Mouse (Mus musculus) heart, embryonic 13.5 days (tissue): ENCODE data around the gene St6galnac3. TPM values are rescaled to one million over a fixed set of nuclear protein-coding genes. Genes with fewer than 3 reads are reported as not detected.

Experiments
- ATAC-seq: fragments of 200-750 bp; cut with Nextera tagmentation; 2 replicates; pipeline ENCODE4 v1.8.0; 2017; ENCODE audit warnings: moderate TSS enrichment; ENCODE audit not compliant: insufficient number of reproducible peaks, low FRiP score, low TSS enrichment; ENCODE audit errors: extremely low read depth
- H3K27ac ChIP-seq: fragments of 300-500 bp; sonication (generic); replicated peaks from 2 replicates; pipeline ENCODE4 v1.5.1; 2015; ENCODE audit warnings: moderate library complexity, mild to moderate bottlenecking, inconsistent platforms
- H3K27me3 ChIP-seq: fragments of 300-500 bp; sonication (generic); replicated peaks from 2 replicates; pipeline ENCODE4 v1.6.1; 2015; ENCODE audit warnings: mild to moderate bottlenecking, inconsistent platforms
- H3K36me3 ChIP-seq: fragments of 300-500 bp; sonication (generic); 2 replicates; pipeline ENCODE4 v1.6.1; 2015; ENCODE audit warnings: mild to moderate bottlenecking, inconsistent platforms
- H3K4me1 ChIP-seq: fragments of 300-500 bp; sonication (generic); 2 replicates; pipeline ENCODE4 v1.6.1; 2015; ENCODE audit warnings: inconsistent platforms
- H3K4me2 ChIP-seq: fragments of 300-500 bp; sonication (generic); 2 replicates; pipeline ENCODE4 v1.6.1; 2015; ENCODE audit warnings: inconsistent platforms, mild to moderate bottlenecking, moderate library complexity
- H3K4me3 ChIP-seq: fragments of 300-500 bp; sonication (generic); 2 replicates; pipeline ENCODE4 v1.5.1; 2015; ENCODE audit warnings: moderate library complexity, mild to moderate bottlenecking, inconsistent platforms
- H3K9ac ChIP-seq: fragments of 300-500 bp; sonication (generic); 2 replicates; pipeline ENCODE4 v1.6.1; 2015; ENCODE audit warnings: inconsistent platforms, mild to moderate bottlenecking, moderate library complexity
- H3K9me3 ChIP-seq: fragments of 300-500 bp; sonication (generic); 2 replicates; pipeline ENCODE4 v1.6.1; 2016; ENCODE audit warnings: inconsistent platforms
- WGBS: fragments of 180-500 bp; shearing (Covaris S2); methylation state at CpG from one replicate; pipeline ENCODE4 v1.1.7; 2015; ENCODE audit warnings: mixed read lengths; 5-methylcytosine and 5-hydroxymethylcytosine counted together
- polyA plus RNA-seq: library from polyadenylated mRNA; unstranded; fragments of >200 nt; fragmentation: Nextera tagmentation; extraction: Ambion mirVana; gene quantifications from 2 replicates; pipeline ENCODE4 v1.2.1, GENCODE M21; 2015

The St6galnac3 gene
- polyA plus RNA-seq, 1 experiment from 2014 or later: 21.7 TPM

DNA sequence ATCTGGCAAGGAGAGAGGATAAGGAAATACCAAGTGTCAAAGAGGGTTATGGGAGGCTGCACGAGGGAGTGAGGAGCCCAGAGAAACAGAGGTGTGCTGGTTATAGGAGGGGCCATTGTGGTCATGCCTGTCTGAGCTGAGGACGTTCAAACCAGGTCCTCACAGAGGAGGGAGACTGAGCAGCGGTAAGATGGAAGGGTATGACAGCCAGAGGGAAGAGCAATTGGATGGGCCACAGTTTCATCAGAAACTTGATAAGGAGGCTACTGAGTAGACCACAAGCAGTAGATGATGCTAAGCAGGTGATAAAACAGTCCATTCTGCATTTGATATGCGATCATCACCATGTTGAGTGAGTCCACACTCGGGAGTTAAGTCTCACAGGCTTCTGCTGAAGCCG, 212.4 kb downstream of the St6galnac3 start:
- WGBS: 55% methylated on average over 6 of the region's 6 CpGs
- no peak overlapping the region for H3K27ac ChIP-seq
- H3K9me3 ChIP-seq: no peaks in the 10 kb centered on the region
- H3K4me2 ChIP-seq: no peak overlapping the region
- no peak overlapping the region for H3K9ac ChIP-seq
- peaks cover 45% of the 10 kb centered on the region for H3K4me1 ChIP-seq
- peaks cover 20% of the 10 kb centered on the region for H3K27me3 ChIP-seq
- H3K36me3 ChIP-seq: no peaks in the 10 kb centered on the region
- ATAC-seq: no peak
- no peak overlapping the region for H3K4me3 ChIP-seq

GRCm38 (mm10) chr3:153511151-153511580, 213.8 kb downstream of the St6galnac3 start:
- ATAC-seq: no peak
- H3K9me3 ChIP-seq: no peaks in the 10 kb centered on the region
- 0 out of 2 replicates have a peak, but pooled peaks cover 4% of the 10 kb centered on the region for H3K36me3 ChIP-seq
- no peak overlapping the region for H3K9ac ChIP-seq
- H3K27ac ChIP-seq: no peak overlapping the region
- H3K4me1 ChIP-seq: peaks cover 45% of the 10 kb centered on the region
- no peak overlapping the region for H3K4me3 ChIP-seq
- no peak overlapping the region for H3K4me2 ChIP-seq
- peaks cover 20% of the 10 kb centered on the region for H3K27me3 ChIP-seq
- 11% methylated on average over 7 of the region's 7 CpGs for WGBS

GRCm38 (mm10) chr3:153510048-153510630, 214.8 kb downstream of the St6galnac3 start:
- Histone ChIP-seq H3K27ac (no peak overlapping the region), H3K4me3 (no peak overlapping the region), H3K9me3 (no peaks in the 10 kb centered on the region), H3K4me2 (no peak overlapping the region), H3K9ac (no peak overlapping the region), H3K4me1 (peaks cover 45% of the 10 kb centered on the region), H3K36me3 (0 out of 2 replicates have a peak, but pooled peaks cover 5% of the 10 kb centered on the region), H3K27me3 (peaks cover 20% of the 10 kb centered on the region)
- 80% methylated on average over 9 of the region's 9 CpGs for WGBS
- no peak for ATAC-seq

- Histone ChIP-seq H3K36me3 (0 out of 2 replicates have a peak, but pooled peaks cover 5% of the 10 kb centered on the region), H3K9ac (no peak overlapping the region), H3K4me3 (no peak overlapping the region), H3K4me2 (no peak overlapping the region), H3K27me3 (peaks cover 20% of the 10 kb centered on the region), H3K4me1 (peaks cover 41% of the 10 kb centered on the region), H3K9me3 (no peaks in the 10 kb centered on the region), H3K27ac (no peak overlapping the region)
- ATAC-seq: no peak
- 65% methylated on average over 4 of the region's 4 CpGs for WGBS
Observed at GRCm38 (mm10) chr3:153509643-153510042, 215.3 kb downstream of the St6galnac3 start.

DNA sequence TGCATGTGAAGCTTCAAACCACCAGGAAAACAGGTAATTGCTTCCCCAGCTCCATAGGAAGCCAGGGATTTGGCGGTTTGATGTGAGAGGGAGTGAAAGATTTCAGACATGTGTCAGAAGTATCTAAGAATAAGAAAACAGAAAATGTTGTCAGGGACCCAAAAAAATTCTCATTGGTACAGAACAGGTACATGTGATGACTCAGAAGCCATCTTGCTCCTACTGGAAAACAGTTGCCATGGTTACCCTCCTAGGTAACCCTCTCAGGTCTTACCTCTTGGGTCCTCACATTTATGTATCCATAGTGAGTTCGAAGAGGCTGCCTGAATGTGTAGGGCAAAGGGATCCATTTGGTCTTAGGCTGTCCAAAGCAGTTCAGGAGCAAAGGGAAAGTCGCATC, 215.9 kb downstream of the St6galnac3 start:
- Histone ChIP-seq H3K27me3 (peaks cover 20% of the 10 kb centered on the region), H3K4me1 (peaks cover 34% of the 10 kb centered on the region), H3K9ac (no peak overlapping the region), H3K27ac (no peak overlapping the region), H3K4me3 (no peak overlapping the region), H3K36me3 (0 out of 2 replicates have a peak, but pooled peaks cover 5% of the 10 kb centered on the region), H3K9me3 (no peaks in the 10 kb centered on the region), H3K4me2 (no peak overlapping the region)
- ATAC-seq: no peak
- 82% methylated on average over 3 of the region's 3 CpGs for whole genome bisulfite sequencing

GRCm38 (mm10) chr3:153508592-153508991, 216.4 kb downstream of the St6galnac3 start:
- Histone ChIP-seq H3K4me2 (no peak overlapping the region), H3K9ac (no peak overlapping the region), H3K9me3 (no peaks in the 10 kb centered on the region), H3K36me3 (0 out of 2 replicates have a peak, but pooled peaks cover 5% of the 10 kb centered on the region), H3K4me1 (peaks cover 31% of the 10 kb centered on the region), H3K27me3 (peaks cover 18% of the 10 kb centered on the region), H3K4me3 (no peak overlapping the region), H3K27ac (no peak overlapping the region)
- ATAC-seq: no peak
- 90% methylated on average over 2 of the region's 2 CpGs for WGBS

DNA sequence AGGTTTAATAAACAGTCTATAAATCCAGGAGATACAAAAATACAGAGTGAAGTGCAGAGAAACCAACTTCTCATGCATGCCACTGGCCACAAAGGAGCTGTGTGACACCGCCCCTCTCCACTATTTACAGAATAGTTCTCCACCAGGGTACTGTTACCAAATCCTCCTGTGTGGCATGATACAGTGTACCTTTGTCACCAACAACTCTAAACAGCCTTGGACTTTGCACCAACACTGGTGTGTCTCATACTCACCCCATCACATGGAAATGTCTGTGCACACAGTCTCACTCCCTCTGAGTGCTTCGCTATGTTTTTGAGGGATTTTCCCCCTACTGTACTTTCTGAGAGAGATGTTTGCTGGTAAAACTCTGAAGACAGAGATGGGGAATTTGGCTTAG, 217.4 kb downstream of the St6galnac3 start:
- Histone ChIP-seq H3K27me3 (peaks cover 11% of the 10 kb centered on the region), H3K4me2 (no peak overlapping the region), H3K4me1 (peaks cover 30% of the 10 kb centered on the region), H3K9ac (no peak overlapping the region), H3K36me3 (0 out of 2 replicates have a peak, but pooled peaks cover 5% of the 10 kb centered on the region), H3K27ac (no peak overlapping the region), H3K9me3 (no peaks in the 10 kb centered on the region), H3K4me3 (no peak overlapping the region)
- WGBS: 90% methylated on average over 2 of the region's 2 CpGs
- no peak for ATAC-seq

DNA sequence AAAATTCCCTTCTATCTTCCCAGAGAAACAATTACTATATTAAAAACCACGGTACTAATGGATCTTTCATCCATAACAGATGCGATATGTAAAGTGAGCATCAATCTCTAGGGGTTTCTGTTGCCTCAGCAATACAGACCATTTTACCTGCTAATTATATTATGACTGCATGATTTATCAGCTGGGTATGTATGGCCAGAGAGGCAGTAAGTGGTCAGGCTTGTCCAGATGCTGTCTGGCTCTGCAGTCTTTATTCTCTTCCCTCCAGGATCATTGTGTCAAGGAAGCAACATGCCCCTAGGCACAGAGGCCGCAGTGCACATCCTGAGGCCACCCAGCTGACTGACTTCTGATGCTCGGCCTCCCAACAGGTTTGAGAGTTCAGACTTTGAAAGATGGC, 222.5 kb downstream of the St6galnac3 start:
- WGBS: 78% methylated on average over 4 of the region's 4 CpGs
- Histone ChIP-seq H3K9me3 (no peaks in the 10 kb centered on the region), H3K4me2 (no peak overlapping the region), H3K9ac (no peak overlapping the region), H3K27me3 (no peaks in the 10 kb centered on the region), H3K36me3 (0 out of 2 replicates have a peak, but pooled peaks cover 5% of the 10 kb centered on the region), H3K27ac (no peak overlapping the region), H3K4me3 (no peak overlapping the region), H3K4me1 (no peaks in the 10 kb centered on the region)
- ATAC-seq: no peak

DNA sequence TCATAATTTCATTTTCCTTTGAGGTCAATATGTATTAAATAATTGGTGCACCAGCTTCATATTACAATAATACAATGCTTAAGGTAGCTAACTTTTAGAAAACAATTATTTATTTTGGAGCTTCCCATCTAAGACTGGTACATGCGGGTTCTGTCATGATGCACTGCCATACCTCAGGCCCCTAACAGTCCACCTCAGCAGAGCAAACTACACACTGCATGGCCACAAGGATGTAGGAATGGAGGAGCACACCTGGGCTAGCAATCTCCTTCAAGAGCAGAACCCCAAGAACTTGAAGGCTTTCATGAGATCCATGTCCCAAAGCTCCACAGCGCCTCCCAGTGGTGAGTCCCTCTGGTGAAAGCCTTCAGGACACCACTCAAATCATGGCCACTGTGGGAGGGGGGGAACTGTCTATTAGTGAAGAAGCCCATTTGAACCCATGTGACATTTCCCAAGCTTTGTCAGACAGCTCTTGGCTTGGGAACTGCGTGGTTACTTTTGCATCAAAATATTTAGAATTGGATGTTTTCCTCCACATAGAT, 223.6 kb downstream of the St6galnac3 start:
- no peak overlapping the region for H3K4me2 ChIP-seq
- 56% methylated on average over 3 of the region's 3 CpGs for WGBS
- no peak overlapping the region for H3K4me3 ChIP-seq
- H3K27me3 ChIP-seq: no peaks in the 10 kb centered on the region
- H3K36me3 ChIP-seq: 0 out of 2 replicates have a peak, but pooled peaks cover 4% of the 10 kb centered on the region
- no peaks in the 10 kb centered on the region for H3K9me3 ChIP-seq
- H3K4me1 ChIP-seq: no peaks in the 10 kb centered on the region
- ATAC-seq: no peak
- H3K9ac ChIP-seq: no peak overlapping the region
- no peak overlapping the region for H3K27ac ChIP-seq

DNA sequence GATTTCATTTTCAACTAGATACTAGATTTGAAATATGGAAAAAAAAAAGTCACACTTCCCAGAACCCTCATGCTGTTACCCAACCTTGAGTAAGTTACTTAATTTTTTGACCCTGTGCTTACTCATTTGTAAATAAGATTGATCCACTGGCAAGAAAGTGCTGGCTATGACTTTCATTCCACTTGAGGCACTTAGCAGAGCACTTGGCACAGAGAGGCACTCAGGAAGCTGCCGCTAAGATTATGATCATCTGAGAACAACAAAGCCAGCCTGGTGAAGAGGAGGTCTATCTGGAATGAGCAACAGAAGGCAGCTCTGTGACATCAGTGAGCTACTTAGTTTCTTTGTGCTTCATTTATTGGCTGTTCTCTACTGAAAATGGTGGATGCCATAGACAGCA, 232.0 kb downstream of the St6galnac3 start:
- 40% methylated on average over 1 of the region's 1 CpGs for WGBS
- H3K4me1 ChIP-seq: peaks cover 19% of the 10 kb centered on the region
- no peaks in the 10 kb centered on the region for H3K9me3 ChIP-seq
- H3K27ac ChIP-seq: no peak overlapping the region
- no peak overlapping the region for H3K4me3 ChIP-seq
- no peak for ATAC-seq
- H3K27me3 ChIP-seq: 0 out of 2 replicates have a peak, but pooled peaks cover 4% of the 10 kb centered on the region
- no peaks in the 10 kb centered on the region for H3K36me3 ChIP-seq
- H3K4me2 ChIP-seq: no peak overlapping the region
- H3K9ac ChIP-seq: no peak overlapping the region

GRCm38 (mm10) chr3:153489718-153490117, 235.3 kb downstream of the St6galnac3 start:
- Histone ChIP-seq H3K4me1 (peaks cover 27% of the 10 kb centered on the region), H3K36me3 (no peaks in the 10 kb centered on the region), H3K9me3 (no peaks in the 10 kb centered on the region), H3K4me3 (no peak overlapping the region), H3K9ac (no peak overlapping the region), H3K27me3 (0 out of 2 replicates have a peak, but pooled peaks cover 4% of the 10 kb centered on the region), H3K27ac (no peak overlapping the region), H3K4me2 (no peak overlapping the region)
- ATAC-seq: no peak
- 79% methylated on average over 9 of the region's 9 CpGs for WGBS

- no peak for ATAC-seq
- Histone ChIP-seq H3K9ac (no peak overlapping the region), H3K4me3 (no peak overlapping the region), H3K27ac (no peak overlapping the region), H3K27me3 (0 out of 2 replicates have a peak, but pooled peaks cover 4% of the 10 kb centered on the region), H3K9me3 (no peaks in the 10 kb centered on the region), H3K4me1 (peaks cover 31% of the 10 kb centered on the region), H3K4me2 (no peak overlapping the region), H3K36me3 (no peaks in the 10 kb centered on the region)
- 67% methylated on average over 5 of the region's 5 CpGs for WGBS
Observed at GRCm38 (mm10) chr3:153488931-153489330, 236.0 kb downstream of the St6galnac3 start.
